Mouse (Mus musculus) intestine, embryonic 15.5 days (tissue): ENCODE measurements around the gene Nhlrc3. TPM values are rescaled to one million over a fixed set of nuclear protein-coding genes. Genes with fewer than 3 reads are reported as not detected.

Experiments
- ATAC-seq: fragments of 200-750 bp; cut with Nextera tagmentation; 2 replicates; pipeline ENCODE4 v1.8.0; 2017; ENCODE audit warnings: moderate TSS enrichment, moderate library complexity
- H3K27ac ChIP-seq: fragments of 300-500 bp; sonication (generic); 2 replicates; pipeline ENCODE4 v1.5.1; 2015; ENCODE audit warnings: mild to moderate bottlenecking, inconsistent platforms
- H3K27me3 ChIP-seq: fragments of 300-500 bp; sonication (generic); replicated peaks from 2 replicates; pipeline ENCODE4 v1.6.1; 2015; ENCODE audit warnings: inconsistent platforms
- H3K36me3 ChIP-seq: fragments of 300-500 bp; sonication (generic); 2 replicates; pipeline ENCODE4 v1.6.1; 2015; ENCODE audit warnings: inconsistent platforms
- H3K4me1 ChIP-seq: fragments of 300-500 bp; sonication (generic); replicated peaks from 2 replicates; pipeline ENCODE4 v1.6.1; 2015; ENCODE audit warnings: inconsistent platforms
- H3K4me2 ChIP-seq: fragments of 300-500 bp; sonication (generic); replicated peaks from 2 replicates; pipeline ENCODE4 v1.6.1; 2015; ENCODE audit warnings: mild to moderate bottlenecking, inconsistent platforms
- H3K4me3 ChIP-seq: fragments of 300-500 bp; sonication (generic); replicated peaks from 2 replicates; pipeline ENCODE4 v1.5.1; 2015; ENCODE audit warnings: inconsistent platforms
- H3K9ac ChIP-seq: fragments of 300-500 bp; sonication (generic); 2 replicates; pipeline ENCODE4 v1.6.1; 2015; ENCODE audit warnings: inconsistent platforms
- H3K9me3 ChIP-seq: fragments of 300-500 bp; sonication (generic); 2 replicates; pipeline ENCODE4 v1.6.1; 2016; ENCODE audit warnings: inconsistent platforms
- WGBS: fragments of 180-500 bp; shearing (Covaris S2); methylation state at CpG from one replicate; pipeline ENCODE4 v1.1.7; 2015; 5-methylcytosine and 5-hydroxymethylcytosine counted together
- polyA plus RNA-seq: library from polyadenylated mRNA; unstranded; fragments of >200 nt; fragmentation: Nextera tagmentation; extraction: Ambion mirVana; gene quantifications from 2 replicates; pipeline ENCODE4 v1.2.1, GENCODE M21; 2015

Nhlrc3 gene
- polyA plus RNA-seq, 1 experiment from 2014 or later, result 16.0 TPM

DNA sequence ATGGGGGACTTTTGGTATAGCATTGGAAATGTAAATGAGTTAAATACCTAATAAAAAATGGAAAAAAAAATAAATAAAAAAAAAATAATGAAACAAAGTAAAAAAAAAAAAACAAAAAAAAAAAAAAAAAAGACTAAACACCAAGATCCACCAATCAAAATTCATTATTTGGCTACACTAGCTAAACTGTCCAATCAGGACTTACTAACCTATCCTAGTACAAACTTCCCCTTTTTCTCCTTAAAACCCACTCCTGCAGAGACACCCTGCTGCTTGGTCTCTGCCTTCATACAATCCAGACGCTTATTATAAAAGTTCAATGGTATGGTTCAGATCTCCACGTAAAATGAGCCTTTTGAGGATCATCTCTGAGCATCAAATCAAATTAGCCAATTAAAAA is 49.7 kb downstream of the Nhlrc3 start:
- ATAC-seq, result no peak
- Histone ChIP-seq H3K27me3 (no peaks in the 10 kb centered on the region), H3K27ac (no peak overlapping the region), H3K9ac (no peak overlapping the region), H3K36me3 (no peaks in the 10 kb centered on the region), H3K4me1 (no peaks in the 10 kb centered on the region; the same call in 1 of the 2 replicates), H3K4me2 (no peak overlapping the region), H3K4me3 (no peak overlapping the region), H3K9me3 (no peaks in the 10 kb centered on the region)
- WGBS, result 69% methylated on average over 2 of the region's 2 CpGs

- no peak overlapping the region for H3K9ac ChIP-seq
- WGBS, result 81% methylated on average over 5 of the region's 5 CpGs
- no peaks in the 10 kb centered on the region for H3K36me3 ChIP-seq
- no peaks in the 10 kb centered on the region for H3K9me3 ChIP-seq
- no peak overlapping the region for H3K27ac ChIP-seq
- H3K4me1 ChIP-seq, result no peaks in the 10 kb centered on the region; the same call in 1 of the 2 replicates
- no peaks in the 10 kb centered on the region for H3K27me3 ChIP-seq
- no peak overlapping the region for H3K4me3 ChIP-seq
- H3K4me2 ChIP-seq, result no peak overlapping the region
- no peak for ATAC-seq
These were observed 50.9 kb downstream of the Nhlrc3 start for GRCm38 (mm10) chr3:53412259-53412658.

GRCm38 (mm10) chr3:53410031-53410430 is 53.1 kb downstream of the Nhlrc3 start:
- Histone ChIP-seq H3K4me3 (no peak overlapping the region), H3K9ac (no peak overlapping the region), H3K4me2 (no peak overlapping the region), H3K36me3 (no peaks in the 10 kb centered on the region), H3K4me1 (no peaks in the 10 kb centered on the region; the same call in 1 of the 2 replicates), H3K9me3 (no peaks in the 10 kb centered on the region), H3K27ac (no peak overlapping the region), H3K27me3 (no peaks in the 10 kb centered on the region)
- no peak for ATAC-seq
- WGBS, result 70% methylated on average over 6 of the region's 6 CpGs

- WGBS, result 50% methylated on average over 1 of the region's 1 CpGs
- ATAC-seq, result no peak
- H3K4me1 ChIP-seq, result no peaks in the 10 kb centered on the region
- H3K4me2 ChIP-seq, result no peak overlapping the region
- no peak overlapping the region for H3K9ac ChIP-seq
- no peaks in the 10 kb centered on the region for H3K27me3 ChIP-seq
- no peaks in the 10 kb centered on the region for H3K36me3 ChIP-seq
- no peak overlapping the region for H3K27ac ChIP-seq
- H3K4me3 ChIP-seq, result no peak overlapping the region
- H3K9me3 ChIP-seq, result no peaks in the 10 kb centered on the region
These were observed 56.0 kb downstream of the Nhlrc3 start for GRCm38 (mm10) chr3:53407145-53407544.

Other genes starting within 250 kb of the Nhlrc3 start
- gene Proser1, start 334 bp upstream of the Nhlrc3 start, polyA plus RNA-seq, result 14.2 and 15.0 TPM in 2 replicates
- gene Stoml3, start 25.3 kb upstream of the Nhlrc3 start, polyA plus RNA-seq, result 0.09 and 0.15 TPM in 2 replicates
- 7.1 and 8.0 TPM in 2 replicates for gene Frem2, start 194.0 kb upstream of the Nhlrc3 start, polyA plus RNA-seq